10 mouse cellular contexts compared by ENCODE assay signal in genomic region chr17:27316711-27317575, GRCm38 (mm10).
DNase-seq lines count a peak whose midpoint lies in the region; ATAC-seq lines count a peak whose summit lies in the region.
"Had no signal": no experiment of that assay in that cellular context is flagged by ENCODE, and none has a peak within 500 bp of the region (broad histone marks: within the 10 kb centered on the region; RNA-seq: fewer than 3 reads in every experiment).

No protein-coding gene starts in this region.

- H3K4me1 ChIP-seq in heart, embryonic 13.5 days, result peaks cover 26% of the 10 kb centered on the region
- H3K4me1 ChIP-seq in heart, embryonic 15.5 days (replicated peaks), result peaks cover 15% of the 10 kb centered on the region
- peaks cover 27% of the 10 kb centered on the region for H3K4me1 ChIP-seq in limb, embryonic 10.5 days

- H3K27me3 ChIP-seq in heart, embryonic 13.5 days (replicated peaks), result peaks cover 75% of the 10 kb centered on the region
- peaks cover 24% of the 10 kb centered on the region; the same call in 1 of the 2 replicates for H3K27me3 ChIP-seq in heart, embryonic 15.5 days
- peaks cover 22% of the 10 kb centered on the region; the same call in 1 of the 2 replicates for H3K27me3 ChIP-seq in limb, embryonic 10.5 days (ENCODE audit: low read depth, poor library complexity, severe bottlenecking)

- H3K4me2 ChIP-seq in heart, embryonic 13.5 days, result peak overlapping the region; percentile 41
- H3K4me2 ChIP-seq in heart, embryonic 15.5 days, result peak overlapping the region; percentile 29; the same call in 1 of the 2 replicates

- H3K27ac ChIP-seq in heart, embryonic 13.5 days (replicated peaks), result no peak overlapping the region
- no peak overlapping the region for H3K27ac ChIP-seq in heart, embryonic 15.5 days
- no peak overlapping the region for H3K27ac ChIP-seq in limb, embryonic 10.5 days

- DNase-seq in heart, adult 8-10 months (ENCODE audit: low spot score), result no peak
- DNase-seq in ovary, postnatal 36 days (ENCODE audit: low spot score), result peak; percentile 38
- DNase-seq in ovary, postnatal 10 days (ENCODE audit: low spot score), result no peak
- DNase-seq in right cerebral cortex, postnatal 10 days (ENCODE audit: low spot score in 2 of 2), result no peak
- DNase-seq in limb, embryonic 10.5 days (ENCODE audit: low spot score), result no peak
- DNase-seq: liver; thymus, adult 18-20 months had no signal

- no peaks in the 10 kb centered on the region for H3K36me3 ChIP-seq in heart, embryonic 13.5 days
- no peaks in the 10 kb centered on the region for H3K36me3 ChIP-seq in heart, embryonic 15.5 days
- H3K36me3 ChIP-seq in limb, embryonic 10.5 days, result no peaks in the 10 kb centered on the region

- no peak for ATAC-seq in heart, embryonic 13.5 days (ENCODE audit: extremely low read depth, insufficient number of reproducible peaks, low FRiP score, low TSS enrichment)
- no peak for ATAC-seq in heart, embryonic 15.5 days (replicated peaks; ENCODE audit: insufficient number of reproducible peaks, insufficient read depth, low FRiP score, low read depth)

- H3K4me3 ChIP-seq in heart, embryonic 13.5 days, result no peak overlapping the region
- H3K4me3 ChIP-seq in heart, embryonic 15.5 days, result no peak overlapping the region
- H3K4me3 ChIP-seq in limb, embryonic 10.5 days, result no peak overlapping the region

- WGBS in heart, embryonic 13.5 days, result 74% methylated on average over 21 of the region's 21 CpGs
- WGBS in heart, embryonic 15.5 days, result 77% methylated on average over 21 of the region's 21 CpGs
- WGBS in limb, embryonic 10.5 days, result 86% methylated on average over 21 of the region's 21 CpGs

- no peak overlapping the region for H3K9ac ChIP-seq in heart, embryonic 13.5 days
- no peak overlapping the region for H3K9ac ChIP-seq in heart, embryonic 15.5 days
- H3K9ac ChIP-seq: forebrain, postnatal 0 days had no signal

- H3K9me3 ChIP-seq in heart, embryonic 13.5 days, result no peaks in the 10 kb centered on the region
- H3K9me3 ChIP-seq in heart, embryonic 15.5 days (replicated peaks), result no peaks in the 10 kb centered on the region
- H3K9me3 ChIP-seq in limb, embryonic 10.5 days (replicated peaks), result no peaks in the 10 kb centered on the region
